Mouse (Mus musculus) spleen, adult 2 months (tissue): ENCODE results near the gene Tanc1. TPM values are rescaled to one million over a fixed set of nuclear protein-coding genes. Genes with fewer than 3 reads are reported as not detected.

Source experiments
- DNase-seq, 2 experiments: peaks; one replicate each; pipeline versions ENCODE4 v3.0.0 to v3.0.0-alpha.2; 2012 to 2021; ENCODE audit warnings: low spot score in 2 of 2, low read depth in 1 of 2
- H3K27ac ChIP-seq: fragments of 200-500 bp; 2 replicates; pipeline ENCODE4 v1.5.1; 2012; ENCODE audit warnings: low read length, inconsistent platforms; ENCODE audit not compliant: insufficient read depth
- H3K27me3 ChIP-seq: fragments of 200-500 bp; 2 replicates; pipeline ENCODE4 v1.6.1; 2012; ENCODE audit warnings: mild to moderate bottlenecking, moderate library complexity, low read length, inconsistent platforms; ENCODE audit not compliant: control insufficient read depth, insufficient read depth
- H3K36me3 ChIP-seq: fragments of 200-500 bp; 2 replicates; pipeline ENCODE4 v1.6.1; 2012; ENCODE audit warnings: mild to moderate bottlenecking, low read length, inconsistent platforms; ENCODE audit not compliant: control insufficient read depth, insufficient read depth
- H3K4me1 ChIP-seq: fragments of 200-500 bp; 2 replicates; pipeline ENCODE4 v1.6.1; 2011; ENCODE audit warnings: inconsistent platforms; ENCODE audit not compliant: control insufficient read depth, insufficient read depth, insufficient read length
- H3K4me3 ChIP-seq: fragments of 200-500 bp; 2 replicates; pipeline ENCODE4 v1.5.1; 2011; ENCODE audit warnings: mild to moderate bottlenecking, inconsistent platforms; ENCODE audit not compliant: insufficient read depth, insufficient read length; ENCODE audit errors: extremely low read depth
- CTCF ChIP-seq: fragments of 200-500 bp; IDR thresholded peaks from 2 replicates; pipeline ENCODE4 v1.5.1; 2011; ENCODE audit warnings: mild to moderate bottlenecking, inconsistent platforms; ENCODE audit not compliant: insufficient read depth, insufficient read length, insufficient replicate concordance; ENCODE audit errors: extremely low read depth
- POLR2A ChIP-seq: fragments of 200-500 bp; IDR thresholded peaks from 2 replicates; pipeline ENCODE4 v1.6.1; 2011; ENCODE audit warnings: low read depth, low read length, inconsistent platforms
- WGBS: fragments of 180-500 bp; shearing (Covaris S2); methylation state at CpG from one replicate; pipeline ENCODE4 v1.1.7; 2018; 5-methylcytosine and 5-hydroxymethylcytosine counted together
- polyA plus RNA-seq: library from polyadenylated mRNA; depleted of rRNA; stranded (reverse); fragments of >200 nt; gene quantifications from 2 replicates; pipeline ENCODE4 v1.2.3, GENCODE M21; 2012

Tanc1 gene
- polyA plus RNA-seq, 1 experiment: 5.5 TPM

- Histone ChIP-seq H3K27ac (no peak overlapping the region), H3K4me3 (no peak overlapping the region), H3K4me1 (no peaks in the 10 kb centered on the region), H3K36me3 (no peaks in the 10 kb centered on the region), H3K27me3 (no peaks in the 10 kb centered on the region)
- TF ChIP-seq POLR2A (no peak), CTCF (no peak)
- 67% methylated on average over 13 of the region's 13 CpGs for WGBS
- no peak for DNase-seq
Measured at GRCm38 (mm10) chr2:59785597-59785996, 173.8 kb downstream of the Tanc1 start.

- no peak overlapping the region for H3K27ac ChIP-seq
- no peaks in the 10 kb centered on the region for H3K4me1 ChIP-seq
- 89% methylated on average over 7 of the region's 7 CpGs for WGBS
- TF ChIP-seq CTCF (no peak), POLR2A (no peak)
- H3K4me3 ChIP-seq: no peak overlapping the region
- no peaks in the 10 kb centered on the region for H3K27me3 ChIP-seq
- H3K36me3 ChIP-seq: no peaks in the 10 kb centered on the region
- DNase-seq: no peak
Measured at GRCm38 (mm10) chr2:59788704-59789500, 177.1 kb downstream of the Tanc1 start.

- no peak overlapping the region for H3K4me3 ChIP-seq
- no peaks in the 10 kb centered on the region for H3K36me3 ChIP-seq
- WGBS: 93% methylated on average over 8 of the region's 8 CpGs
- H3K4me1 ChIP-seq: no peaks in the 10 kb centered on the region
- no peak for DNase-seq
- TF ChIP-seq CTCF (no peak), POLR2A (no peak)
- H3K27me3 ChIP-seq: no peaks in the 10 kb centered on the region
- H3K27ac ChIP-seq: no peak overlapping the region
Measured at GRCm38 (mm10) chr2:59791596-59791995, 179.8 kb downstream of the Tanc1 start.

GRCm38 (mm10) chr2:59793337-59793736, 181.5 kb downstream of the Tanc1 start:
- H3K27me3 ChIP-seq: no peaks in the 10 kb centered on the region
- no peak for DNase-seq
- H3K4me1 ChIP-seq: no peaks in the 10 kb centered on the region
- H3K36me3 ChIP-seq: no peaks in the 10 kb centered on the region
- no peak overlapping the region for H3K27ac ChIP-seq
- TF ChIP-seq CTCF (no peak), POLR2A (no peak)
- 85% methylated on average over 9 of the region's 9 CpGs for WGBS
- no peak overlapping the region for H3K4me3 ChIP-seq

GRCm38 (mm10) chr2:59794838-59795237, 183.0 kb downstream of the Tanc1 start:
- no peak for TF ChIP-seq POLR2A
- TF ChIP-seq CTCF: no peak
- no peak overlapping the region for H3K4me3 ChIP-seq
- DNase-seq: no peak
- H3K4me1 ChIP-seq: no peaks in the 10 kb centered on the region
- WGBS: 92% methylated on average over 6 of the region's 6 CpGs
- peaks cover 1% of the 10 kb centered on the region; the same call in 1 of the 2 replicates for H3K36me3 ChIP-seq
- H3K27ac ChIP-seq: no peak overlapping the region
- H3K27me3 ChIP-seq: no peaks in the 10 kb centered on the region

- DNase-seq: no peak
- 89% methylated on average over 16 of the region's 16 CpGs for WGBS
Measured at GRCm38 (mm10) chr2:59798934-59799532, 187.2 kb downstream of the Tanc1 start.

GRCm38 (mm10) chr2:59799572-59799971, 187.7 kb downstream of the Tanc1 start:
- no peaks in the 10 kb centered on the region for H3K4me1 ChIP-seq
- no peak for DNase-seq
- WGBS: 88% methylated on average over 14 of the region's 14 CpGs
- peaks cover 2% of the 10 kb centered on the region; the same call in 1 of the 2 replicates for H3K36me3 ChIP-seq
- no peaks in the 10 kb centered on the region for H3K27me3 ChIP-seq
- TF ChIP-seq POLR2A: no peak
- no peak for TF ChIP-seq CTCF
- H3K4me3 ChIP-seq: no peak overlapping the region
- H3K27ac ChIP-seq: no peak overlapping the region

More at GRCm38 (mm10) chr2:59798934-59799532, 187.2 kb downstream of the Tanc1 start:
- TF ChIP-seq POLR2A (no peak), CTCF (no peak)
- no peak overlapping the region for H3K27ac ChIP-seq
- H3K36me3 ChIP-seq: peaks cover 2% of the 10 kb centered on the region; the same call in 1 of the 2 replicates
- H3K4me3 ChIP-seq: no peak overlapping the region
- H3K4me1 ChIP-seq: no peaks in the 10 kb centered on the region
- no peaks in the 10 kb centered on the region for H3K27me3 ChIP-seq
